Mouse (Mus musculus) right cerebral cortex, postnatal 36 days (tissue): ENCODE data around the gene Tbc1d14.

ENCODE experiments used
- DNase-seq, 2 experiments: peaks; one replicate each; pipeline ENCODE4 v3.0.0; 2022; ENCODE audit warnings: low spot score in 2 of 2, mixed read lengths in 1 of 2

The Tbc1d14 gene

GRCm38 (mm10) chr5:36462810-36463209 lies 130.3 kb downstream of the Tbc1d14 start:
- DNase-seq = peak; percentile 35 to 54

GRCm38 (mm10) chr5:36461231-36461630 lies 131.8 kb downstream of the Tbc1d14 start:
- DNase-seq = no peak

- no peak for DNase-seq
Measured at GRCm38 (mm10) chr5:36460712-36461111, 132.4 kb downstream of the Tbc1d14 start.

- DNase-seq = no peak
Measured at GRCm38 (mm10) chr5:36458926-36459325, 134.2 kb downstream of the Tbc1d14 start.

GRCm38 (mm10) chr5:36457706-36458105 lies 135.4 kb downstream of the Tbc1d14 start:
- DNase-seq = no peak

- DNase-seq = no peak
Measured at GRCm38 (mm10) chr5:36452821-36453220, 140.3 kb downstream of the Tbc1d14 start.

GRCm38 (mm10) chr5:36451872-36452389 lies 141.1 kb downstream of the Tbc1d14 start:
- DNase-seq = no peak

GRCm38 (mm10) chr5:36451119-36451518 lies 142.0 kb downstream of the Tbc1d14 start:
- DNase-seq = no peak

GRCm38 (mm10) chr5:36449710-36450358 lies 143.2 kb downstream of the Tbc1d14 start:
- DNase-seq = no peak

- no peak for DNase-seq
Measured at GRCm38 (mm10) chr5:36447872-36448271, 145.2 kb downstream of the Tbc1d14 start.

- DNase-seq = no peak
Measured at GRCm38 (mm10) chr5:36446166-36446890, 146.7 kb downstream of the Tbc1d14 start.

GRCm38 (mm10) chr5:36445028-36445427 lies 148.0 kb downstream of the Tbc1d14 start:
- no peak for DNase-seq

- DNase-seq = no peak
Measured at GRCm38 (mm10) chr5:36444611-36445010, 148.5 kb downstream of the Tbc1d14 start.

GRCm38 (mm10) chr5:36440741-36441140 lies 152.3 kb downstream of the Tbc1d14 start:
- no peak for DNase-seq
